ENCODE assay signal across 24 mouse cellular contexts in the genomic region with DNA sequence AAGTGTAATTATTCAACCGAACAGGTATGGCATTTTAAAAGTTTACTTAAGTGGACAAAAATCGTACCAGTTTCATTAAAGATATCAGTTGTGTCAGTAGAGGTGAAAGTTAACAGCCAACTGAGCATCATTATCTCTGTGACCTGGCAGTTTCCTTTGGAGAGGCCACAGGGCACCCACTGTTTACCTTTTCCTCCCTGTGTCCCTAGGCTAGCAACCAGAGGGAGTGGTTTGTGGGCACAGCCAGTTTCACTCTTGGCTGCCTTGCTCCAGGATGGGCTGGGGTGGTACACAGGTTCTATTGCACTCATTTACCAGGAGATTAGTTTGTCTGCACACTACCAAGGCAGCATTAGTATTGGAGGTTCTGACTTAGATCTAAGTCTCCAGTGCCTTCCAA. TPM values are rescaled to one million over a fixed set of nuclear protein-coding genes. Genes with fewer than 3 reads are reported as not detected.
DNase-seq lines count a peak whose midpoint lies in the region; ATAC-seq and TF ChIP-seq lines count a peak whose summit lies in the region.
"Had no signal": no experiment of that assay in that cellular context is flagged by ENCODE, and none has a peak within 500 bp of the region (broad histone marks: within the 10 kb centered on the region; RNA-seq: fewer than 3 reads in every experiment).

No protein-coding gene starts in this region.

- no peaks in the 10 kb centered on the region for H3K36me3 ChIP-seq in embryonic facial prominence, embryonic 14.5 days (ENCODE audit: control insufficient read depth, insufficient read depth, low read length)
- no peaks in the 10 kb centered on the region for H3K36me3 ChIP-seq in embryonic facial prominence, embryonic 10.5 days (replicated peaks)
- no peaks in the 10 kb centered on the region for H3K36me3 ChIP-seq in liver, embryonic 12.5 days
- H3K36me3 ChIP-seq in stomach, embryonic 14.5 days (ENCODE audit: control insufficient read depth, insufficient read depth, low read length) = no peaks in the 10 kb centered on the region
- H3K36me3 ChIP-seq in kidney, adult 2 months (ENCODE audit: control insufficient read depth, insufficient read depth, low read length) = no peaks in the 10 kb centered on the region
- H3K36me3 ChIP-seq in hindbrain, embryonic 11.5 days (ENCODE audit: control insufficient read depth, insufficient read depth, low read length) = no peaks in the 10 kb centered on the region
- H3K36me3 ChIP-seq: embryonic facial prominence, embryonic 12.5 days; limb, embryonic 12.5 days; midbrain, embryonic 15.5 days; neural tube, embryonic 12.5 days had no signal

- no peak overlapping the region for H3K27ac ChIP-seq in embryonic facial prominence, embryonic 14.5 days (replicated peaks; ENCODE audit: low read depth, low read length)
- H3K27ac ChIP-seq in embryonic facial prominence, embryonic 10.5 days (replicated peaks) = no peak overlapping the region
- H3K27ac ChIP-seq in liver, embryonic 12.5 days = peak overlapping the region; percentile 67; the same call in 1 of the 2 replicates
- H3K27ac ChIP-seq in stomach, embryonic 14.5 days (ENCODE audit: low read length) = no peak overlapping the region
- no peak overlapping the region for H3K27ac ChIP-seq in kidney, adult 2 months (ENCODE audit: insufficient read depth, low read depth, low read length)
- H3K27ac ChIP-seq in hindbrain, embryonic 11.5 days (ENCODE audit: low read depth, low read length) = no peak overlapping the region
- H3K27ac ChIP-seq: embryonic facial prominence, embryonic 12.5 days; forebrain, embryonic 13.5 days; limb, embryonic 12.5 days; midbrain, embryonic 15.5 days; neural tube, embryonic 12.5 days had no signal

- peak; percentile 9; the same call in 1 of the 2 replicates for ATAC-seq in embryonic facial prominence, embryonic 14.5 days (ENCODE audit: low read depth)
- 0 out of 2 replicates have a peak, but pooled peaks have one; percentile 21 for ATAC-seq in liver, embryonic 12.5 days
- peak; percentile 23; the same call in 1 of the 2 replicates for ATAC-seq in stomach, embryonic 14.5 days (ENCODE audit: insufficient number of reproducible peaks, insufficient read depth, low FRiP score, low read depth)
- ATAC-seq in hindbrain, embryonic 11.5 days (ENCODE audit: low FRiP score) = no peak
- ATAC-seq: forebrain, embryonic 13.5 days; hindbrain, embryonic 16.5 days; midbrain, embryonic 15.5 days had no signal

- H3K27me3 ChIP-seq in embryonic facial prominence, embryonic 14.5 days (replicated peaks; ENCODE audit: control insufficient read depth, insufficient read depth, low read length) = no peaks in the 10 kb centered on the region
- H3K27me3 ChIP-seq in embryonic facial prominence, embryonic 10.5 days (replicated peaks; ENCODE audit: low read depth, poor library complexity, severe bottlenecking) = no peaks in the 10 kb centered on the region
- H3K27me3 ChIP-seq in liver, embryonic 12.5 days (replicated peaks) = no peaks in the 10 kb centered on the region
- H3K27me3 ChIP-seq in stomach, embryonic 14.5 days (ENCODE audit: control insufficient read depth, insufficient read depth, low read length) = no peaks in the 10 kb centered on the region
- H3K27me3 ChIP-seq in kidney, adult 2 months (replicated peaks; ENCODE audit: control insufficient read depth, insufficient read depth, low read length) = no peaks in the 10 kb centered on the region
- no peaks in the 10 kb centered on the region for H3K27me3 ChIP-seq in hindbrain, embryonic 11.5 days (ENCODE audit: control insufficient read depth, insufficient read depth, low read length)
- H3K27me3 ChIP-seq: embryonic facial prominence, embryonic 12.5 days; forebrain, embryonic 13.5 days; limb, embryonic 12.5 days; midbrain, embryonic 15.5 days; neural tube, embryonic 12.5 days had no signal

- no peak for TF ChIP-seq CTCF in kidney, adult 2 months (conservative IDR thresholded peaks at IDR 0.05; ENCODE audit: insufficient read depth, insufficient read length, low read depth, low read length)

- no peak for TF ChIP-seq POLR2A in kidney, adult 2 months (IDR thresholded peaks at IDR 0.05; ENCODE audit: low read depth, low read length)

- H3K4me3 ChIP-seq in embryonic facial prominence, embryonic 14.5 days (ENCODE audit: low read depth, low read length) = no peak overlapping the region
- no peak overlapping the region for H3K4me3 ChIP-seq in embryonic facial prominence, embryonic 10.5 days
- no peak overlapping the region for H3K4me3 ChIP-seq in liver, embryonic 12.5 days
- H3K4me3 ChIP-seq in stomach, embryonic 14.5 days (ENCODE audit: low read depth, low read length) = no peak overlapping the region
- no peak overlapping the region for H3K4me3 ChIP-seq in kidney, adult 2 months (ENCODE audit: insufficient read depth, low read depth, low read length)
- H3K4me3 ChIP-seq in hindbrain, embryonic 11.5 days (ENCODE audit: low read depth, low read length) = no peak overlapping the region
- H3K4me3 ChIP-seq: embryonic facial prominence, embryonic 12.5 days; erythroblast, embryonic 14.5 days; forebrain, embryonic 13.5 days; limb, embryonic 12.5 days; midbrain, embryonic 15.5 days; neural tube, embryonic 12.5 days had no signal

- WGBS in embryonic facial prominence, embryonic 14.5 days = 81% methylated on average over 2 of the region's 2 CpGs
- 84% methylated on average over 2 of the region's 2 CpGs for WGBS in embryonic facial prominence, embryonic 10.5 days
- 38% methylated on average over 2 of the region's 2 CpGs for WGBS in liver, embryonic 12.5 days (ENCODE audit: insufficient replicate concordance)
- WGBS in stomach, embryonic 14.5 days = 36% methylated on average over 2 of the region's 2 CpGs
- WGBS in kidney, adult 2 months = 69% methylated on average over 2 of the region's 2 CpGs
- 88% methylated on average over 2 of the region's 2 CpGs for WGBS in hindbrain, embryonic 11.5 days

- DNase-seq in embryonic facial prominence, embryonic 14.5 days (ENCODE audit: low spot score) = no peak
- DNase-seq in embryonic facial prominence, embryonic 10.5 days (ENCODE audit: low spot score) = no peak
- DNase-seq in 416B (ENCODE audit: low read depth) = peak; percentile 56
- no peak for DNase-seq in kidney, adult 2 months
- DNase-seq in urinary bladder, postnatal 14 days (ENCODE audit: low spot score) = no peak
- no peak for DNase-seq in hindbrain, embryonic 11.5 days (ENCODE audit: low spot score)
- DNase-seq: adrenal gland, postnatal 25 days; cerebellum, adult 9-10 months; kidney, adult 8-10 months; kidney, postnatal 10 days; lung, adult 18-20 months; lung, postnatal 10 days; retina, postnatal 1 day; thymus, adult 2 months had no signal

- no peaks in the 10 kb centered on the region for H3K9me3 ChIP-seq in embryonic facial prominence, embryonic 14.5 days (ENCODE audit: control insufficient read depth, low read length)
- H3K9me3 ChIP-seq in embryonic facial prominence, embryonic 10.5 days = no peaks in the 10 kb centered on the region
- no peaks in the 10 kb centered on the region for H3K9me3 ChIP-seq in liver, embryonic 12.5 days (replicated peaks)
- no peaks in the 10 kb centered on the region for H3K9me3 ChIP-seq in stomach, embryonic 14.5 days (ENCODE audit: control insufficient read depth, low read depth, low read length)
- no peaks in the 10 kb centered on the region for H3K9me3 ChIP-seq in hindbrain, embryonic 11.5 days (ENCODE audit: control insufficient read depth, low read length)
- H3K9me3 ChIP-seq: embryonic facial prominence, embryonic 12.5 days; forebrain, embryonic 13.5 days; limb, embryonic 12.5 days; midbrain, embryonic 15.5 days; neural tube, embryonic 12.5 days had no signal

- no peak overlapping the region for H3K4me2 ChIP-seq in embryonic facial prominence, embryonic 14.5 days (ENCODE audit: low read depth, low read length)
- no peak overlapping the region for H3K4me2 ChIP-seq in liver, embryonic 12.5 days
- H3K4me2 ChIP-seq in stomach, embryonic 14.5 days (replicated peaks; ENCODE audit: low read depth, low read length) = no peak overlapping the region
- no peak overlapping the region for H3K4me2 ChIP-seq in hindbrain, embryonic 11.5 days (replicated peaks; ENCODE audit: low read depth, low read length)
- H3K4me2 ChIP-seq: embryonic facial prominence, embryonic 12.5 days; forebrain, embryonic 13.5 days; heart, embryonic 11.5 days; limb, embryonic 12.5 days; midbrain, embryonic 15.5 days; neural tube, embryonic 12.5 days had no signal

- H3K9ac ChIP-seq in embryonic facial prominence, embryonic 14.5 days (ENCODE audit: low read depth, low read length) = no peak overlapping the region
- H3K9ac ChIP-seq in liver, embryonic 12.5 days = no peak overlapping the region
- H3K9ac ChIP-seq in stomach, embryonic 14.5 days (replicated peaks; ENCODE audit: low read depth, low read length) = no peak overlapping the region
- no peak overlapping the region for H3K9ac ChIP-seq in hindbrain, embryonic 11.5 days (ENCODE audit: low read depth, low read length)
- H3K9ac ChIP-seq: embryonic facial prominence, embryonic 12.5 days; forebrain, embryonic 13.5 days; limb, embryonic 12.5 days; midbrain, embryonic 15.5 days; neural tube, embryonic 12.5 days had no signal

- H3K4me1 ChIP-seq in embryonic facial prominence, embryonic 14.5 days (ENCODE audit: control insufficient read depth, insufficient read depth, low read length) = peaks cover 6% of the 10 kb centered on the region
- H3K4me1 ChIP-seq in embryonic facial prominence, embryonic 10.5 days = peaks cover 9% of the 10 kb centered on the region
- H3K4me1 ChIP-seq in liver, embryonic 12.5 days = peaks cover 27% of the 10 kb centered on the region
- H3K4me1 ChIP-seq in stomach, embryonic 14.5 days (ENCODE audit: control insufficient read depth, insufficient read depth, low read length) = no peaks in the 10 kb centered on the region
- H3K4me1 ChIP-seq in kidney, adult 2 months (ENCODE audit: control insufficient read depth, insufficient read depth, low read length) = peaks cover 4% of the 10 kb centered on the region; the same call in 1 of the 2 replicates
- no peaks in the 10 kb centered on the region for H3K4me1 ChIP-seq in hindbrain, embryonic 11.5 days (replicated peaks; ENCODE audit: control insufficient read depth, insufficient read depth, low read length)
- H3K4me1 ChIP-seq: forebrain, embryonic 13.5 days; midbrain, embryonic 15.5 days; neural tube, embryonic 12.5 days had no signal

RNA-seq across cellular contexts. Expression of gene Fbxw11, which starts 8.4 kb away (rescaled TPM):
- 59.0 and 66.4 TPM in 2 replicates for polyA plus RNA-seq in embryonic facial prominence, embryonic 14.5 days (2014; fragmentation: Nextera tagmentation; extraction: Ambion mirVana)
- polyA plus RNA-seq in embryonic facial prominence, embryonic 10.5 days (2016; fragmentation: Nextera tagmentation; extraction: Ambion mirVana) = 88.8 and 93.2 TPM in 2 replicates
- 34.5 and 36.0 TPM in 2 replicates for polyA plus RNA-seq in liver, embryonic 12.5 days (2016; fragmentation: Nextera tagmentation; extraction: Ambion mirVana)
- polyA plus RNA-seq in stomach, embryonic 14.5 days (2014; fragmentation: Nextera tagmentation; extraction: Ambion mirVana) = 65.1 and 67.3 TPM in 2 replicates
- polyA plus RNA-seq in kidney, adult 2 months (2012; rRNA removed) = 62.2 and 63.7 TPM in 2 replicates
- polyA plus RNA-seq in hindbrain, embryonic 11.5 days (2014; fragmentation: Nextera tagmentation; extraction: Ambion mirVana) = 82.7 and 107 TPM in 2 replicates
